Mouse (Mus musculus) E14TG2a.4 (cell line): Measurements from ENCODE around the gene Adamts4.

Experiments used
- CTCF ChIP-seq: conservative IDR thresholded peaks from 2 replicates; pipeline ENCODE4 v1.5.1; 2014; ENCODE audit warnings: low read length
- NANOG ChIP-seq: IDR thresholded peaks from 2 replicates; pipeline ENCODE4 v1.6.1; 2014; ENCODE audit warnings: borderline replicate concordance, low read length, mixed read lengths

DNA sequence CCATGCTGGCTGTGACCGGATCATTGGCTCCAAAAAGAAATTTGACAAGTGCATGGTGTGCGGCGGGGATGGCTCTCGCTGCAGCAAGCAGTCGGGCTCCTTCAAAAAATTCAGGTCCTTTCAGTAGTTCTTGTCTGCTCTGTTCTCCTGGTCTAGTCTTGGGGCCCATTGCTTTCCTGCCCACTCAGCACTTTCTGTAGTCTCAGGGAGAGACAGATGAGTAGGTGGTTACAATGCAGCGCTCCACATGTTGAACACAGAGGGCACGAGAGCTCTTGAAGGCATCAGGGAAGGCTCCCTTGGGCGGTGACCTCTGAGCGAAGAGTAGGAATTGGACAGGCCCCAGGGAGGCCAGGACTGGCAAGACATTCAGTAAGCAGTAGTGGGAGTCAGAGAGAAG is 7.6 kb downstream of the Adamts4 start:
- no peak for TF ChIP-seq CTCF
- TF ChIP-seq NANOG, result no peak
